In genomic region chr11:53734431-53734830, GRCm38 (mm10) we compare ENCODE assay signal across 20 mouse cellular contexts. TPM values are rescaled to one million over a fixed set of nuclear protein-coding genes. Genes with fewer than 3 reads are reported as not detected.
"Had no signal": no experiment of that assay in that cellular context is flagged by ENCODE, and none has a peak within 500 bp of the region (broad histone marks: within the 10 kb centered on the region; RNA-seq: fewer than 3 reads in every experiment).

No protein-coding gene starts in this region.

- DNase-seq: kidney, adult 8-10 months; kidney, postnatal 10 days; liver, embryonic 13.5 days; lung, adult 2 months; lung, postnatal 4 days; right cerebral cortex, adult 18-20 months; thymus, adult 18-20 months; thymus, postnatal 14 days had no signal

- H3K4me3 ChIP-seq: layer of hippocampus, adult 2 months; limb, embryonic 12.5 days; liver, embryonic 13.5 days; midbrain, embryonic 10.5 days; myocyte; neural tube, embryonic 15.5 days had no signal

- ATAC-seq: lung, postnatal 0 days had no signal

- H3K9ac ChIP-seq: limb, embryonic 12.5 days; liver, embryonic 13.5 days; neural tube, embryonic 15.5 days had no signal

- H3K4me2 ChIP-seq: limb, embryonic 12.5 days; liver, embryonic 13.5 days; neural tube, embryonic 15.5 days had no signal

- H3K27ac ChIP-seq: layer of hippocampus, adult 2 months; limb, embryonic 12.5 days; liver, embryonic 13.5 days; midbrain, embryonic 10.5 days; neural tube, embryonic 15.5 days; stomach, postnatal 0 days had no signal

- H3K27me3 ChIP-seq: limb, embryonic 12.5 days; liver, embryonic 13.5 days; neural tube, embryonic 15.5 days had no signal

- H3K9me3 ChIP-seq: limb, embryonic 12.5 days; liver, embryonic 13.5 days; midbrain, embryonic 10.5 days; neural tube, embryonic 15.5 days had no signal

- H3K36me3 ChIP-seq: limb, embryonic 12.5 days; liver, embryonic 13.5 days; midbrain, embryonic 10.5 days; neural tube, embryonic 15.5 days had no signal

- H3K4me1 ChIP-seq: limb, embryonic 12.5 days; midbrain, embryonic 10.5 days had no signal

RNA-seq across cellular contexts. Expression of gene Il5, which starts 13.8 kb away (rescaled TPM):
- total RNA-seq: layer of hippocampus, adult 2 months; layer of hippocampus, postnatal 10 days; left cerebral cortex, postnatal 36 days; megakaryocyte, adult 5-6 weeks had no signal
- polyA plus RNA-seq: limb, embryonic 12.5 days; liver, embryonic 13.5 days; lung, postnatal 0 days; midbrain, embryonic 10.5 days; midbrain, embryonic 14.5 days; myocyte; neural tube, embryonic 11.5 days; neural tube, embryonic 15.5 days; stomach, postnatal 0 days had no signal

RNA-seq across cellular contexts. Expression of gene Gm17334, which starts 38.6 kb away (rescaled TPM):
- total RNA-seq: layer of hippocampus, postnatal 10 days; megakaryocyte, adult 5-6 weeks had no signal
- polyA plus RNA-seq: liver, embryonic 13.5 days; midbrain, embryonic 10.5 days; neural tube, embryonic 11.5 days; neural tube, embryonic 15.5 days had no signal
